Mouse (Mus musculus): ENCODE measurements around the gene Adra1b. TPM values are rescaled to one million over a fixed set of nuclear protein-coding genes. Genes with fewer than 3 reads are reported as not detected.

Gene Adra1b
- total and polyA plus RNA-seq, 2 experiments, result 21.6 to 191 TPM

- peak; percentile 41 for DNase-seq (ENCODE audit: extremely low read depth, low read depth, low spot score)
- Histone ChIP-seq H3K4me3 (ENCODE audit: insufficient read depth, low read depth, low read length) (peak overlapping the region; percentile 51), H3K27ac (replicated peaks; ENCODE audit: insufficient read depth, low read depth, low read length) (no peak overlapping the region), H3K79me2 (ENCODE audit: control insufficient read depth, insufficient read depth, low read length) (no peaks in the 10 kb centered on the region), H3K4me1 (ENCODE audit: control insufficient read depth, insufficient read depth, low read length) (no peaks in the 10 kb centered on the region), H3K36me3 (ENCODE audit: control insufficient read depth, insufficient read depth, low read length) (no peaks in the 10 kb centered on the region), H3K27me3 (ENCODE audit: control insufficient read depth, insufficient read depth, low read length) (no peaks in the 10 kb centered on the region), H3K9ac (ENCODE audit: low read depth, low read length) (no peak overlapping the region)
- 7% methylated on average over 37 of the region's 37 CpGs for WGBS
- TF ChIP-seq POLR2A (IDR thresholded peaks at IDR 0.05; ENCODE audit: extremely low read depth, insufficient read depth, low read length) (no peak), CTCF (IDR thresholded peaks at IDR 0.05; ENCODE audit: low read depth, low read length) (peak; percentile 88)
Observed at GRCm38 (mm10) chr11:43766922-43767648, 133.9 kb downstream of the Adra1b start.

DNA sequence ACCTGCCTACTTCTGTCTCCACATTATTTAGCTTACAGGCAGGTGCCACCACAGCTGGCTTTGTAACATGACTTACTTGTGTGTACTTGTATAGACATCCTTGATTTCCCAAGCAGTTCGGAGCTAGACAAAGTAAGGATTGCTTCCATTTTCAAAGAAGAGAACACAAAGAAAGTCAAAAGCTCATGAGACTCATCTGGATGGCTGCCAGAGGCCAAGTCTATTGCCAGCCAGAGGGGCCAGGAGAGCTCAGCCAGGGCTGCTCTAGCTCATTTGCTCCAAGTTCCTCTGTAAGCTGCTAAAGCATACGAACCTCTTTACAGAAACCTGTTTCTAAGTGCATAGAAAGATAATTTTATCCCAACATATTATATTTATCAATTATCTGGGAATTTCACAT lies 142.6 kb downstream of the Adra1b start:
- H3K27me3 ChIP-seq (ENCODE audit: control insufficient read depth, insufficient read depth, low read length), result no peaks in the 10 kb centered on the region; the same call in 1 of the 2 replicates
- no peaks in the 10 kb centered on the region for H3K4me1 ChIP-seq (ENCODE audit: control insufficient read depth, insufficient read depth, low read length)
- H3K27ac ChIP-seq (replicated peaks; ENCODE audit: insufficient read depth, low read depth, low read length), result no peak overlapping the region
- TF ChIP-seq POLR2A (IDR thresholded peaks at IDR 0.05; ENCODE audit: extremely low read depth, insufficient read depth, low read length) (no peak), CTCF (IDR thresholded peaks at IDR 0.05; ENCODE audit: low read depth, low read length) (no peak)
- no peak overlapping the region for H3K9ac ChIP-seq (ENCODE audit: low read depth, low read length)
- no peak for DNase-seq (ENCODE audit: extremely low read depth, low read depth, low spot score)
- WGBS, result 54% methylated on average over 2 of the region's 2 CpGs
- H3K4me3 ChIP-seq (ENCODE audit: insufficient read depth, low read depth, low read length), result no peak overlapping the region
- no peaks in the 10 kb centered on the region for H3K79me2 ChIP-seq (ENCODE audit: control insufficient read depth, insufficient read depth, low read length)
- no peaks in the 10 kb centered on the region for H3K36me3 ChIP-seq (ENCODE audit: control insufficient read depth, insufficient read depth, low read length)

GRCm38 (mm10) chr11:43755411-43755810 lies 145.6 kb downstream of the Adra1b start:
- no peaks in the 10 kb centered on the region for H3K36me3 ChIP-seq (ENCODE audit: control insufficient read depth, insufficient read depth, low read length)
- H3K79me2 ChIP-seq (ENCODE audit: control insufficient read depth, insufficient read depth, low read length), result no peaks in the 10 kb centered on the region
- H3K27me3 ChIP-seq (ENCODE audit: control insufficient read depth, insufficient read depth, low read length), result no peaks in the 10 kb centered on the region; the same call in 1 of the 2 replicates
- no peak overlapping the region for H3K27ac ChIP-seq (replicated peaks; ENCODE audit: insufficient read depth, low read depth, low read length)
- H3K4me3 ChIP-seq (ENCODE audit: insufficient read depth, low read depth, low read length), result no peak overlapping the region
- DNase-seq (ENCODE audit: extremely low read depth, low read depth, low spot score), result no peak
- H3K4me1 ChIP-seq (ENCODE audit: control insufficient read depth, insufficient read depth, low read length), result no peaks in the 10 kb centered on the region
- no peak overlapping the region for H3K9ac ChIP-seq (ENCODE audit: low read depth, low read length)
- TF ChIP-seq POLR2A (IDR thresholded peaks at IDR 0.05; ENCODE audit: extremely low read depth, insufficient read depth, low read length) (no peak), CTCF (IDR thresholded peaks at IDR 0.05; ENCODE audit: low read depth, low read length) (no peak)
- WGBS, result 67% methylated on average over 5 of the region's 5 CpGs

DNA sequence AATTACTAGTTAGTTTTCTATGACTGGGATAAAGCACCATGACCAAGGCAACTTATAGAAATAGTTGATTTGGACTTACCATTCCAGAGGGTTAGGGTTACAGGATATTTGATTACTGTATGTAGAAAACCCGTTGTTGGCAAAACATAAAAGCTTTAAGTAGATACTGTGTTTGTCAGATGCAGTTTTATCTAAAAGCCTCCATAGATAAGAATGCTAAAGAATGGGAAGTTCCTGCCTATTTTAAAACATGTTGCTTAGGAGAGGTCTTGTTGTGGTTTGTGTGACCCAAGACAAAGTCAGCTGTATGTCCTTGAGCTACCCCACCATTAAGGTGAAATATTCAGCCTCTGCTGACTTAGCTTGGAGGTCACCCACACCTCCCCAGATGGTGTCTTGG lies 146.4 kb downstream of the Adra1b start:
- 52% methylated on average over 1 of the region's 1 CpGs for WGBS
- Histone ChIP-seq H3K4me3 (ENCODE audit: insufficient read depth, low read depth, low read length) (no peak overlapping the region), H3K79me2 (ENCODE audit: control insufficient read depth, insufficient read depth, low read length) (no peaks in the 10 kb centered on the region), H3K4me1 (ENCODE audit: control insufficient read depth, insufficient read depth, low read length) (no peaks in the 10 kb centered on the region), H3K36me3 (ENCODE audit: control insufficient read depth, insufficient read depth, low read length) (no peaks in the 10 kb centered on the region), H3K27ac (replicated peaks; ENCODE audit: insufficient read depth, low read depth, low read length) (no peak overlapping the region), H3K27me3 (ENCODE audit: control insufficient read depth, insufficient read depth, low read length) (no peaks in the 10 kb centered on the region; the same call in 1 of the 2 replicates), H3K9ac (ENCODE audit: low read depth, low read length) (no peak overlapping the region)
- TF ChIP-seq POLR2A (IDR thresholded peaks at IDR 0.05; ENCODE audit: extremely low read depth, insufficient read depth, low read length), result no peak
- TF ChIP-seq CTCF (IDR thresholded peaks at IDR 0.05; ENCODE audit: low read depth, low read length), result no peak
- no peak for DNase-seq (ENCODE audit: extremely low read depth, low read depth, low spot score)

GRCm38 (mm10) chr11:43751542-43751941 lies 149.5 kb downstream of the Adra1b start:
- Histone ChIP-seq H3K4me3 (ENCODE audit: insufficient read depth, low read depth, low read length) (no peak overlapping the region), H3K9ac (ENCODE audit: low read depth, low read length) (no peak overlapping the region), H3K27ac (replicated peaks; ENCODE audit: insufficient read depth, low read depth, low read length) (no peak overlapping the region), H3K36me3 (ENCODE audit: control insufficient read depth, insufficient read depth, low read length) (no peaks in the 10 kb centered on the region), H3K79me2 (ENCODE audit: control insufficient read depth, insufficient read depth, low read length) (peaks cover 4% of the 10 kb centered on the region; the same call in 1 of the 2 replicates), H3K27me3 (ENCODE audit: control insufficient read depth, insufficient read depth, low read length) (no peaks in the 10 kb centered on the region; the same call in 1 of the 2 replicates), H3K4me1 (ENCODE audit: control insufficient read depth, insufficient read depth, low read length) (no peaks in the 10 kb centered on the region)
- no peak for DNase-seq (ENCODE audit: extremely low read depth, low read depth, low spot score)
- no peak for TF ChIP-seq POLR2A (IDR thresholded peaks at IDR 0.05; ENCODE audit: extremely low read depth, insufficient read depth, low read length)
- TF ChIP-seq CTCF (IDR thresholded peaks at IDR 0.05; ENCODE audit: low read depth, low read length), result no peak
- WGBS, result 79% methylated on average over 2 of the region's 2 CpGs

Data from liver, adult 2 months (tissue).